Mouse (Mus musculus): ENCODE results near the gene Tap1.
A peak's percentile ranks its signal among the peaks of the same experiment; 100 is the strongest.
"Not testable (repeated sequence)": the region's sequence is repeated elsewhere in the genome, so short reads cannot be mapped to it uniquely, and the experiment has no call there.

Tap1 gene

DNA sequence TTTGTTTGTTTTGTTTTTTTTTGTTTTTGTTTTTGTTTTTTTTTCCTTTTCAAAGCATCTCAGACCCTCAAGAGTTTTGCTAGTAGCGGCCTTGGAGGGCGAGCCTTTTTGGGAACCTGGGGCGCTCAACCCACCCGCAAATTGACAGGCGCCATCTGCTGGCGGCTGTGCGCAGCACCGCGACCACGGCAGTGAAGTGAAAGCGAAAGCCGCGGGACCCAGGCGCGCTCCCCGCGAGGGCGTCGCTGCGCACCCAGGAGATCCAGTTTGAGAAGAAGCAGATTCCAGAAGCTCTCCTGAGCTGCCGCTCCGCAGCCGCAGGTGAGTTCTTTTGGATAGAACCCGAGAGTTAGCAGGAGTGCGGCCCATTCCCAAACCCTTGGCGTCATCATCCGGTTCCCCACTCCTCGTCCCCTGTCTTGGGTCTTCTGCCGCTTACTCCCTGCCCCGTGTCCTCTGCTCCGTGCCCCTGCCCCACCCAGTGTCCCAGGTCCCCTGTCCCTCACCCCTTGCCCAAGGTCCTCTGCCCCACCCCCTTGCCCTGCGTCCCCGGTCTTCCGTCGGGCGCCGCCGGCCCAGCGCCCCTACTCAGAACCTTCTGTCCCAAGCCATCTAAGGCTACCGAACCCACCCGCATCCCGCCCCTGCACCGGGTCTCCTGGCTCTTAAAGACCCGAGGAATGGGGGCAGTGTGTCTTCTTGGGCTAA lies 17.1 kb downstream of the Tap1 start:
- peak; percentile 96 for DNase-seq

DNA sequence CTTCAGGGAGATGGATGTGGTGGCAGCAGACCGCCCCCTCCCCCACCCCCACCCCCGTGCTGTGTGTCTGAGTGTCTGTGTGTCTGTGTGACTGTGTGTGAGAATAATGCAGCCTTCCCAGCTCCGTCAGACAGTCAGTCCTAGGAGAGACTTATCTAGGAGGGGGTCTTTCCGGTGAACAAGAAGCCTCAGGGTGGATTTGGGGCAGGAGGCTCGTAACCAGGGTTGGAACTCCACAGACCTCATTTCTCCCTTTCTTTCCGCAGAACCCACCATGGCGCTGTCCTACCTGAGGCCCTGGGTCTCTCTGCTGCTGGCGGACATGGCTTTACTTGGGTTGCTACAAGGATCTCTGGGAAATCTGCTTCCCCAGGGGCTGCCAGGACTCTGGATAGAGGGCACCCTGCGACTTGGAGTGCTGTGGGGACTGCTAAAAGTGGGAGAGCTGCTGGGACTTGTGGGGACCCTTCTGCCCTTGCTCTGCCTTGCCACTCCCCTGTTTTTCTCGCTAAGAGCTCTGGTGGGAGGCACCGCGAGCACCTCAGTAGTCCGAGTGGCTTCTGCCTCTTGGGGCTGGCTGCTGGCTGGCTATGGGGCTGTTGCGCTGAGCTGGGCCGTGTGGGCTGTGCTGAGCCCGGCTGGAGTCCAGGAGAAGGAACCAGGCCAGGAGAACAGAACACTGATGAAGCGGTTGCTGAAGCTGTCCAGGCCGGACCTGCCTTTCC lies 17.8 kb downstream of the Tap1 start:
- peak; percentile 73 for DNase-seq

DNA sequence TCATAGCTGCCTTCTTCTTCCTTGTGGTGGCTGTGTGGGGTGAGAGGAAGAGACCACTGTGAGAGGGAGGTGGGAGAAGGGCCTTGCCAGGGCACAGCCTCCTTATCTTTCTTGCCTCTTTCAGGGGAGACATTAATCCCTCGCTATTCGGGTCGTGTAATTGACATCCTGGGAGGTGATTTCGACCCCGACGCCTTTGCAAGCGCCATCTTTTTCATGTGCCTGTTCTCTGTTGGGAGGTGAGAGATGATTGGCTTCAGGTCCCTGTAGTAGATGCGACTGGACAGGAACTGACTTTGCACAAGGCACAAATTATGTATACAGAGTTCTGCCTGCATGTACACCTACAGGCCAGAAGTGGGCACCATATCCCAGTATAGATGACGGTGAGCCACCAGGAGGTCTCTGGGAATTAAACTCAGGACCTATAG lies 18.4 kb downstream of the Tap1 start:
- peak; percentile 65 for DNase-seq

DNA sequence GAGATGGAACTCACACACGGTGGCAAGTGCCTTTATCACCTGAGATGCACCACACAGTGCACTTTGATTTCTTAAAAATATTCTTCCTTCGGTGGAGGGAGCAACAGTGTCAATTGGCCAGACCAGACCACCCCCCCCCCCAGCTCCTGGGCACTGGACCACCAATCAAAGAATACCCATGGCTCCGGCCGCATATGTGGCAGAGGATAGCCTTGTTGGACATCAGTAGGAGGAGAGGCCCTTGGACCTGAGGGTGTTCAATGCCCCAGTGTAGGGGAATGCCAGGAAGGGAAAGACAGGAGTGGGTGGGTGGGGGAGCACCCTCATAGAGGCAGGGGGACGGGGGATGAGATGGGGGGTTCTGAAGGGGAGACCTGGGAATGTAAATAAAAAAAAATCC lies 19.4 kb downstream of the Tap1 start:
- peak; percentile 15 for DNase-seq

DNA sequence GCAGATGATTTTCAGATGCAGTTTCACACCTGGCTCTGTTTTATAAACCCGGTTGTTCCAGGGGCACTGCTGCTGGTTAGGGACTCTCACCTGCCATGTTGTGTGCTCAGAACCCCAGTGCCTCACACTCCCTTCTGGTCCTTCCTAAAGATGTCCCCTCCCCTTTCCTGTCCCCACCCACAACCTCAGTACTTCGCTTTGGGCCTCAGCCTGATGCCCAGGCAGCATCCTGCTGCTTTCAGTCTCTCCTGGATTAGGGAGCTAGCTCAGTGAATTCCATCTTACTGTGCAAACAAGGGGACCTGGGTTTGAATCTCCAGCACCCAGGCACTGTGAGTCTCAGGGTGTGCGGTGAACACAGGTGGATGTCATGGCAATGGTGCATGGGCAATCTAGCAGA lies 20.1 kb downstream of the Tap1 start:
- peak; percentile 68 for DNase-seq

DNA sequence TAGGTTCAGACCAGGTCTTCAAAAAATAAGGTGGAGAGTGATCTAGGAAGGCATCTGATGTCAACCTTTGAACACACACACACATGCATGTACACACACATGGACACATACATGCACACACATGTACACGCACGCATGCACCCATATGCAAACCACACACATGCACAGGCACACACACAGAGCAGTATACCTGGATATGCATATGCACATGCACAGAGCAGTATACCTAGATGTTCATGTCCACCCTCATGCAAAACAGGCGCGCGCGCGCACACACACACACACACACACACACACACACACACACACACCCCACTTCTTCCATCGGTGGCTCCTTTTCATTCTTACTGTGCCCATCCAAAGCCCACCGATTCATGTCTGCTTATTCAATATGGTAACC lies 20.5 kb downstream of the Tap1 start:
- peak; percentile 10 for DNase-seq

DNA sequence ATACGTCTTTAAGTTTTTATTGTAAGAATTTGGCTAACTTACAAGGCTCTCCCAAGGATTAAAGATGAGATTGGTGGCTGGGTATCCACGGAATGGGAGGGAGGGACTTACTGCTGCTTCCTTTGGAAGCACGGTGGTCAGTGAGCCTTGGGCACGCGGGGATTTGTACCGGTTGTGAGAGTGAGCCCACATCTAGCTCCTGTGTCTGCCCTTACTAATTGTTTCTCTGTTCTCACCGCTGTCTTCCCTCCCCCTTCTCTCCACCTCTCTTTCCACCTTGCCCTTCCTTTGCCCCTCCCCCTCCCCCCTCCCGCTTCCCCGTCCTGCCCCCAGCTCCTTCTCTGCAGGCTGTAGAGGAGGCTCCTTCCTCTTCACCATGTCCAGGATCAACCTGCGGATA lies 21.1 kb downstream of the Tap1 start:
- DNase-seq, result peak; percentile 36

DNA sequence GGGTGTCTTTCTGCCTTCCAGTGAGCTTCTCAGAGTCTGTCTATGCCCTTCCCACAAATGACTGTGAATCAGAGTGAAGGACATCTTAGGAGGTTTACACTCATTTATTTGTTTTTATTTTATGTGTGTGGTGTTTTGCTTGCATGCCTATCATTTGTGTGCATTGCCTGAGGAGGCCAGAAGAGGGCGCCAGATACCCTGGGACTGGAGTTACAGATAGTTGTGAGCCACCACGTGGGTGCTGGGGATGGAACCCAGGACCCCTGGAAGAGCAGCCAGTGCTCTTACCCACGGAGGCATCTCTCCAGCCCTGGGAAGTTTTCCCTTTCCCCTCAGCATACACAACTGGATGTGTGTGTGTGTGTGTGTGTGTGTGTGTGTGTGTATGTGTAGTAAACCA lies 22.3 kb downstream of the Tap1 start:
- DNase-seq, result peak; percentile 52

DNA sequence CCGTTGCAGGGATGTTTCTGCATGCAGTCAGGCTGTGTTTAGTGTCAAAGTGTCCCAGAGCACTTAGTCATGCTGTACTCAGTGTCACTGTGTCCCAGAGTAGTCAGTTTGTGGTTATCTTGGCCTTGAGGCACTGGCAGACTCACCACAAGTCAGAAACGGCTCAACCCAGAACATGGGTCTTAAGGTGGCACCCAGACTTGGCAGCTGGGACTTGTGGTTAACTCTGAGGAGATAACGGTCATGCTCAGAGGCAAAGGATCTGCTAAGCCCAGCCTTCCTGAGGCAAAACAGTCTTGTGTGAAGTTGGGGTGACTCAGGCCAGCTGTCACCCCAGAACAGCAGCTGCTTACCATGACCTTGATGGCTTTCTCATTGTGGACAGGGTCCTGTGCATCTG lies 23.2 kb downstream of the Tap1 start:
- peak; percentile 67 for DNase-seq

DNA sequence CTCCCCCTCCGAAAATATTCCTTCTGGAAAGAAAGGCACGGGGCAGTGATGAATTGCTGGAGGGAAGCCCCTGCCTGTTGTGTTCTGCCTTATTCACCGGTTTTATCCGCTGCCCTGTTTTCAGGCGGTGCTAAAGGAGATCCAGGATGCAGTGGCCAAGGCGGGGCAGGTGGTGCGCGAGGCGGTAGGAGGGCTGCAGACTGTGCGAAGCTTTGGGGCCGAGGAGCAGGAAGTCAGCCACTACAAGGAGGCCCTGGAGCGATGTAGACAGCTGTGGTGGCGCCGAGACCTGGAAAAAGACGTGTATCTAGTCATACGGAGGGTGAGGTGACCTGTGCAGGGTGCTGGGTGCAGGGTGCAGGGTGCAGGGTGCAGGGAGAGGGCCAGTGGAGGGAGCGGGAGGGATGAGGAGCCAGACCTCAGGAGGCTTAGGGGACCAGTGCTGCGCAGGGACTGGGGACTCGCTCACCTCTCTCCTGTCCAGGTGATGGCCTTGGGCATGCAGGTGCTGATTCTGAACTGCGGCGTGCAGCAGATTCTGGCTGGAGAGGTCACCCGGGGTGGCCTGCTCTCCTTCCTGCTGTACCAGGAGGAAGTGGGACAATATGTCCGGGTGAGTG lies 24.5 kb downstream of the Tap1 start:
- DNase-seq, result peak; percentile 89

DNA sequence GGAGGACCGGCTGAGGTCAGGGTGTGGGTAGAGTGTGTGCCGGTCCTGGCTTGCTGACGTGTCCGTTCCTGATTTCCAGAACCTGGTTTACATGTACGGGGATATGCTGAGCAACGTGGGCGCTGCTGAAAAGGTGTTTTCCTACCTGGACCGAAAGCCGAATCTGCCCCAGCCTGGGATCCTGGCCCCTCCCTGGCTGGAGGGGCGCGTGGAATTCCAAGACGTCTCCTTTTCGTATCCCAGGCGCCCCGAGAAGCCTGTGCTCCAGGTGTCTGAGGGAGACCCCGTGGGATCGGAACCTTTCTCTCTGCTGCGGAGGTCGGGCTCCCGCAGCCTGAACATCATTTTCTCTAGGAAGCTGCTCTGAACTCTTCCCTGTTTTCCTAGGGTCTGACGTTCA lies 26.6 kb downstream of the Tap1 start:
- DNase-seq, result peak; percentile 8

DNA sequence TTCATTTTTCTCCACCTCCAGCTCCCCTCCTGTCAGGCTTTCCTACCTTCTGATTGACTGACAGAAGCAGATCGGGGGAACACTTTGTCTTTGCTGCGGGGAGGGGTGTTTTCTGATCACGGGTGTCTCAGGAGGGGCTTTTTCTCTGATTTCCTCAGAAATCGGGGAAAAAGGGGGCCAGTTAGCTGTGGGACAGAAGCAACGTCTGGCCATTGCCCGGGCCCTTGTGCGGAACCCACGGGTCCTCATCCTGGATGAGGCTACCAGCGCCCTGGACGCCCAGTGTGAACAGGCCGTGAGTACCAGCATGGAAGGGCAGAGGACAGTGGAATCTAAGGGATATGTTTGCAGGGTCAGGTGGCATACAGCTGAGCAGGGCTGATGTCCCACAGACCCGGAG lies 27.8 kb downstream of the Tap1 start:
- DNase-seq, result peak; percentile 4

DNA sequence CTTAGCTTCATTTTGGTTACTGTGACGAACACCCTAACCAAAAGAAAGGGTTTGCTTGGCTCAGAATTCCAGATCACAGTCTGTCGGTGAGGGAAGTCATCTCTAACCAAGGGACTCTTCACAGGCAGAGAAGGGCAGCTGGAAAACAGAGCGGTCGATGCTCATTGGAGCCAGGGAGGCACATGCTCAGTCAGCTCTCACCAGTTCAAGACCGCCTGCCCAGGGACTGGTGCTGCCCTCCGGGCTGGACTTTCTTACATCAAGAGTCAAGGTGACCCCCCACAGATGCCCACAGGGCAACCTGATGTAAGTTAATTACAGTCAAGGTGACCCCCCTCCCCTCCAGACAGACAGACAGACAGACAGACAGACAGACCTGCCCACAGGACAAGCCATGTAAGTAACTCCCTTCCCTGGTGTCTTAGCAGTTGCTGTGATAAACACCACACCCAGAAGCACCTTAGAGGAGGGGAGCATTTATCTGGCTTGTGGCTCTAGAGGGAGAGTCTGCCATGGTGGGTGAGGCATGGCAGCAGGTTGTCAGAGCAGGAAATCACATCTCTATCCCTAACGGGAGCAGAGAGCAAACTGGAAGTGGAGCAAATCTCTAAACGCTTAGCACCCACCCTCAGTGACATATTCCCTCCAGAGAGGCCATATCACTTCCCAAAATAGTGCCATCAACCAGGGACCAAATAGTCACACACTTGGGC lies 30.0 kb downstream of the Tap1 start:
- peak; percentile 5 for DNase-seq

DNA sequence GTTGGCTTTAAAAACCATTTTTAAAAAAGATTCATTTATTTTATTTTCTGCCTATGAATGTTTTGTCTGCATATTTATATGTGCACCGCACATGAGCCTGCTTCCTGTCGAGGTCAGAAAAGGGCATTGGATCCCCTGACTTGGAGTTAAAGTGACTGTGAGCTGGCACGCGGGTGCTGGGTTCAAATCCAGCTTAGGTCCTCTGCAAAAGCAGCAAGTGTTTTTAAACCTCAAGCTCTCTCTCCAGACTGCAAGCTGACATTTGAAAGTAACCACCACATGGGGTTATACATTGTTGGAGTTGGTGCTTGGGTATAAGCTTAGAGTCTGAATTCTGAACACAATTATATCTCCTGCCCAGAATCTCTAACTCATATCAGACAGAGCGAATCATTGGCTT lies 30.6 kb downstream of the Tap1 start:
- peak; percentile 3 for DNase-seq

DNA sequence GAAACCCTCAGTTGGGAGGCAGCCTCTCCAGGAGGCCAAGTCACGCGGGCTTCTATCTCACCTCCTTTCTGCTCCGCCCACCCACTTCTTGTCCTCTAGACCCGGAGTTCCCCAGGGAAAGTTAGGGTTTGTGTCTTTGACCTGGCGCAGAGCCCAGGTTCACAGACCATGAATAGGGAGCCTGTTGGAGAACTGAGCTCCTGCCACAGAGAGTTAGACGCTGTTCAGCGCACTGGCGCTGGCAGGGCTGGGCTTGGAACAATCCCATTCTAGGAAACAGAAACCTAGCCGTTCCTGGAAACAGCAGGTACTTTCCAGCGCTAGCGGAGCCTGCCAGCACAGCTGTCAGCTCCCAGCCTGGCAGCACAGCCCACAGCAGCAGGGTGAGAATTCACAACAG lies 31.3 kb downstream of the Tap1 start:
- DNase-seq, result peak; percentile 27

DNA sequence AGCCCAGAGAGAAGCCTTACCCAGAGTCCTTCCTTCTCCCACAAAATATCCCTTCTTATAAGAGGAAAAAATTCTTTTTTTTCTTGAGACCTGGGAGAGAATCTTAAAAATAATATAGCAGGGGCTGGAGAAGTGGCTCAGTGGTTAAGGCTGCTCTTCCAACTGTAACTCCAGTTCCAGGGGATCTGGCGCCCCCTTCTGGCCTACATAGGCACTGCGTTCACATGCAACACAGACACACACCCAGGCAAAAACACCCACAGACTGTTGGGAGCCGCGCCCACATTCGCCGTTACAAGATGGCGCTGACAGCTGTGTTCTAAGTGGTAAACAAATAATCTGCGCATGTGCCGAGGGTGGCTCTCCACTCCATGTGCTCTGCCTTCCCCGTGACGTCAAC lies 31.7 kb downstream of the Tap1 start:
- peak; percentile 89 for DNase-seq

DNA sequence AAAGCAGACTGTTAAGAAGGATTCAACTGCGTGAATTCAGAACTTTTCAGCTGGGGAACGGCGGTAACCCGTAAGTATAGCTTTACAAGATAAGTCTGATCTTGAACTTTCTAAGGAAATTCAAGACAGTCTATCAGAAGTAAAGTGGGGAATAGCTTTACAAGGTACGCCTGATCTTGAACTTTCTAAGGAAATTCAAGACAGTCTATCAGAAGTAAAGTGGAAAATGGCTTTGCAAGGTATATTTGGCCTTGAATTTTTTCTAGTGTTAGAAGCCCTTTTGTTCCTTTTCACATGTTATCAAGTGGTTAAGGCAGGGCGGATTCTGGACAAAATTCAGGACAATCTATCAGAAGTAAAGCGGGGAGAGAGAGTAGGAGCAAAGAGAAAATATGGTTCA lies 32.4 kb downstream of the Tap1 start:
- DNase-seq, result peak; percentile 7

DNA sequence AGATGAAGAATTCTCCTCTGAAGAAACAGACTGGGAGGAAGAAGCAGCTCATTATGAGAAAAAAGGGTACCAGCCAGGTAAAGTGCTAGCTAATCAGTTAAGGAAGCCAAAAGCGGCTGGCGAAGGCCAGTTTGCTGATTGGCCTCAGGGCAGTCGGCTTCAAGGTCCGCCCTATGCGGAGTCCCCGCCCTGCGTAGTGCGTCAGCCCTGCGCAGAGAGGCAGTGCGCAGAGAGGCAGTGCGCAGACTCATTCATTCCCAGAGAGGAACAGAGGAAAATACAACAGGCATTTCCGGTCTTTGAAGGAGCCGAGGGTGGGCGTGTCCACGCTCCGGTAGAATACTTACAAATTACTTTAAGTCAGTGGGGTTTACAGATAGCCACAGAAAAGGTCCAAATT lies 33.0 kb downstream of the Tap1 start:
- not testable (repeated sequence) for DNase-seq

DNA sequence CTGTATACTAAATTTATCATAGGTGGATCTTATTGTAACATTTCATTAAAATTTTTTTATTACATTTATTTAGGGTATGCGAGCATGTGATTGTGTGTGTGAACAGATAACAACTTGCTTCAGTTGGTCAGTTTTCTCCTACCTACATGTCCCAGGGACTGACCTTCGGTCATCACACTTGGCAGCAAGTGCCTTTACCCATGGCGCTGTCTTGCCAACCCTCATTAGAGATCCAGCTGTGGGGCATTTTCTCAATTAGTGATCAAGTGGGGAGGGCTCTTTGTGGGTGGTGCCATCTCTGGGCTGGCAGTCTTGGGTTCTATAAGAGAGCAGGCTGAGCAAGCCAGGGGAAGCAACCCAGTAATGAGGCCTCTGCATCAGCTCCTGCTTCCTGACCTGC lies 37.5 kb downstream of the Tap1 start:
- peak; percentile 1 for DNase-seq

DNA sequence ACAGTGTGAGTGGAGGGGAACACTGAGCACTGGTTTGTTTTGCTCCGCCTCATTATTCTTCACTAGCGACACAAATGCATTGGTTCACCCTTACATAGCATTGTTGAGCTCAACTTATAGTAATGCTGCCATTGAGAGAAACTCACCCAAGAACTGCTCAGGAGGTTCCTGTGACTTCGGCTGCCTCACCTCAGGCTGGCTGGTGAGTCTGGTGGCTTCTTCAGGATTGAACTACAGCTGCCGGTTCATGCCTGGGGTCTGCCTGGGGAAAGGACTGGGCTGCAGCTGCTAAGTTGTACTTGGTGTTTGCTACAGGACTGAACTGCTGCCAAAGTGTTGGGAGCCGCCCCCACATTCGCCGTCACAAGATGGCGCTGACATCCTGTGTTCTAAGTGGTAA lies 38.1 kb downstream of the Tap1 start:
- peak; percentile 2 for DNase-seq

DNA sequence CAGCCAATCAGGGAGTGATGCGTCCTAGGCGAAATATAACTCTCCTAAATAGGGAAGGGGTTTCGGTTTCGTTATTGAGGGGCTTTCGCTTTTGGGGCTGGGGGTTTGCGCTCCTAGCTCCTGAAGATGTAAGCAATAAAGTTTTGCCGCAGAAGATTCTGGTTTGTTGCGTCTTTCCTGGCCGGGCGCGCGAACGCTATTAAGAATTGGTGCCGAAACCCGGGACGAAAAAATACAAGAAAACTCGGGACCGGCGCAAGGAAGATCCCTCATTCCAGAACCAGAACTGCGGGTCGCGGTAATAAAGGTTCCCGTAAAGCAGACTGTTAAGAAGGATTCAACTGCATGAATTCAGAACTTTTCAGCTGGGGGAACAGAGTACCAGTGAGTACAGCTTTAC lies 38.6 kb downstream of the Tap1 start:
- peak; percentile 11 for DNase-seq

DNA sequence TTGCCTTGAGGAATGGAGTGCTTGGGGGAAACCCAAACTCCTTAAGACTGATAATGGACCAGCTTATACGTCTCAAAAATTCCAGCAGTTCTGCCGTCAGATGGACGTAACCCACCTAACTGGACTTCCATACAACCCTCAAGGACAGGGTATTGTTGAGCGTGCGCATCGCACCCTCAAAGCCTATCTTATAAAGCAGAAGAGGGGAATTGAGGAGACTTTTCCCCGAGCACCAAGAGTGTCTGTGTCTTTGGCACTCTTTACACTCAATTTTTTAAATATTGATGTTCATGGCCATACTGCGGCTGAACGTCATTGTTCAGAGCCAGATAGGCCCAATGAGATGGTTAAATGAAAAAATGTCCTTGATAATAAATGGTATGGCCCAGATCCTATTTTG lies 43.6 kb downstream of the Tap1 start:
- peak; percentile 2 for DNase-seq

DNA sequence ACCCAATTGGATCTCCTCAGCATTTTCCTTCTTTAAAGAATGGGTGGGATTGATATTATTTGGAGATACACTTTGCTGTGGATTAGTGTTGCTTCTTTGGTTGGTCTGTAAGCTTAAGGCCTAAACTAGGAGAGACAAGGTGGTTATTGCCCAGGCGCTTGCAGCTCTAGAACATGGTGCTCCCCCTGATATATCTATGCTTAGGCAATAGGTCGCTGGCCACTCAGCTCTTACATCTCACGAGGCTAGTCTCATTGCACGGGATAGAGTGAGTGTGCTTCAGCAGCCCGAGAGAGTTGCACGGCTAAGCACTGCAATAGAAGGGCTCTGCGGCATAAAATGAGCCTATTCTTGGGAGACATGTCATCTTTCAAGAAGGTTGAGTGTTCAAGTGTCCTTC lies 44.7 kb downstream of the Tap1 start:
- peak; percentile 1 for DNase-seq

DNA sequence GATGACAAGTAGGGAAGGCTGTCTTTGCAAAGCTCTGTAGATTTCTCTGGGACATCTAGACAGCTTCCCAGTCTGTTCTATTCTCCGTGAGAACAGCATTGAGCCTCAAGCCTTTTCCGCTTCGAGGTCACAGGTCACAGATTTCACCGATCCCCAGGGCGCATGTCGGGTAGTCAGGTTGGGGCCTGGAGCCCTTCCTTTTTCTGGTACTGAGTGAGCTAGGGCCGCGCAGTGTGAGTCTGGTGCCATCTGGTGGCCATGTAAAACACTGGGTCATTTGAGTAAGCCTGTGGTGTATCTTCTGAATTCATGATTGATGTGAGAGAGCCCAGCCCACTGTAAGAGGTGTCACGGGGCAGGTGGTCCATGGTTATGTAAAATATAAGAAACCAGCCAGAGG lies 47.6 kb downstream of the Tap1 start:
- peak; percentile 91 for DNase-seq

All from thymus, postnatal 14 days (tissue).